Mouse (Mus musculus): ENCODE results near the gene Hint3. TPM values are rescaled to one million over a fixed set of nuclear protein-coding genes. Genes with fewer than 3 reads are reported as not detected.

Hint3 gene
- total RNA-seq, 2 experiments from 2014 or later: 44.8 to 45.7 TPM

DNA sequence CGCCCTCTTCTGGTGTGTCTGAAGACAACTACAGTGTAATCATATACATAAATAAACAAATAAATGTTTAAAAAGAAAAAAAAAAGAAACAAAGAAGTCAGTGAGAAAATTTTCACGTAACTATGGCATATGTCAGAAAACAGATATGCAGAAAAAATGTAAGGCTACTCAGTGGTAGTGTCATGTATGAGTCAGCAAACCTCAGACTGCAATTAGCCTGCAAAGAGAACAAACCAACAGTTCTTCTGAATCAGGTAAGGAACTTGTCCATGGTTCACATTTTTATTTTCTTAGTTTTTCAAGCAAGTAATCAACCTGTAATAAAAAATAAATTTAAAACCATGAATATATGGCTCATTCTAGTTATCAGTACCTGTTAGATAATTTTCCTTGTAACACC, 21.3 kb downstream of the Hint3 start:
- intact Hi-C loops (cut with DNase I): no loop called here
- no peak for DNase-seq (ENCODE audit: low spot score in 2 of 2)

DNA sequence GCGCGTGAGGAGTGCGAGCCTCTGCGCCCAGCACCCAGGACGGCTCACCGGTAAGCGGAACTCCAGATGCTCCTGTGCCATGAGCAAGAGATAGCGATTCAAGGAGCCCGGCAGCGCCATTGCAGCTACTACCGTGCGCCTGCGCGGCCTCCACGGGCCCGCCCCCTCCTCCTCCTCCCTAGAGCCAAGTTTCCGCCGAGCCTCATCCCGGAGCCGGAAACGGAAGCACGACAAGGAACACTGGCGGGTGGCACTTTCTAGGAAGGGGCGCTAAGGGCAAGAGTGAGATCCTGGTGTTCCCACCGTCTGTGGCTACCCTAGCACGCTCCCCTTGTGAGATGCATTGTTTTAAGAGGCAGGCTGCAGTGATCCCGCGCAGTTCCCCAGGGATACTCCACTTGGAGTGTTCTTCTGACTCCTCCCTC, 28.9 kb downstream of the Hint3 start, which contains the start of gene Trmt11:
Gene Trmt11, minus strand, starts transcription at position 208 of the 425 bp plus-strand sequence.
- intact Hi-C loops (cut with DNase I): no loop called here
- DNase-seq (ENCODE audit: low spot score in 2 of 2): peak; percentile 89 to 90

DNA sequence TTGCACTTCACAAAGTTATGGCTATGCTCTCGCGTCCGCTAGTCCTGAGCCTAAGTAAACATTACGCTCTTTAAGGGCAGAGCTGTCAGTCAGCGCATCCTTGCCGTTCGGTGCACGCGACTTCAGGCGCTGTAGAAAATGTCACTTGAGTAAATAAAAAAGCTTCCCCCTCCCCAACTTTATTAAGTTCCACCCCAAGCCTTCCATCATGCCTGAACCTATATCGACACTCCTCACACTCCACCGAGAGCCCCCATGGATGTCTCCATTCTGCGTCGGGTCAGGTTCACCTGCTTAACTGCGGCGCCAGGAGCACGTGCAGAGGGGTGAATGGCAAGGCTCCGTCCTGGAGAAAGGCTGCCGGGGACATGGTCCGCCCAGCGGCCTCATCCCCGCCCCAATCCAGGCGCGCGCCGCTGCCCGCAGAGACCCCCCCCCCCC, 29.3 kb downstream of the Hint3 start:
- DNase-seq (ENCODE audit: low spot score in 2 of 2): no peak
- intact Hi-C loops (cut with DNase I): no loop called here

DNA sequence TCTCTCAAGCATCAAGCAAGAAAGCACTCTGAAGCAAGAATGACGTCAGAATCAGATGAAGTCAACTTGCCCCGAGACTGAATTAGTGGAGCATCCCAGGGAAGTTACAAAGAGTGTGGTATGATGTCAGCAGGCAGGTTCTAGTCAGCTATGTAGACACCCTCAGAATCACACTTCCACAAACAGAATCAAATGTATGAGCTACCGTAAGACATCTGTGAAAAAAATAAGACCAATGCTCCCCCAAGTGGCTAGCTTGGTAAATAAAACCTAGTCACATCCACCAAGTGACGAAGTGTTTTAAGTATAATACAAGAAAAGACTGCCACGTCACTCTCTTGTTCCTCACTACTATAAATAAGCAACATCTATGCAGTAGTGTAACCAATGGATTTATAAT, 42.4 kb downstream of the Hint3 start:
- intact Hi-C loops (cut with DNase I): loop anchor here (10.0 kb wide), 1 partner anchor 1052 kb away; the partner anchor contains the start of gene Rspo3
- DNase-seq (ENCODE audit: low spot score in 2 of 2): no peak

DNA sequence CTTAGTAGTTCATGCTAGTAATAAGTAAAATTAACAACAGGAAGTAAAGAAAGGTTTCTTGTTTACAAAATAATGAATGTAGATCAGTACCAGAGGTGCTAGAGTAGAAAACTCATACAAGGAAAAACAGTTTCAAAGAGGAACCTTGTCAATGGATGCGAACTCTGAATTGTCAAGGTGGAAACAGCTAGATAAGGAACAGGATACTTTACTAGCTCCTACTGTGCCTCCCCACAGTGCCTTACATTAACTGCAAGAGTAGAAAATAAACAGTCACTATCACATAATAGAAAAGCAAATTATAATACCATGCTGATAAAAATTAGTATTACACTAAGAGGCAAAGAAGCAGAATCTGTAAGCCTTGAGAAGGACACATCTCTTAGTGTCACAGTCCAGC, 43.7 kb downstream of the Hint3 start:
- DNase-seq (ENCODE audit: low spot score in 2 of 2): no peak
- intact Hi-C loops (cut with DNase I): loop anchor here (10.0 kb wide), 1 partner anchor 1051 kb away; the partner anchor contains the start of gene Rspo3

DNA sequence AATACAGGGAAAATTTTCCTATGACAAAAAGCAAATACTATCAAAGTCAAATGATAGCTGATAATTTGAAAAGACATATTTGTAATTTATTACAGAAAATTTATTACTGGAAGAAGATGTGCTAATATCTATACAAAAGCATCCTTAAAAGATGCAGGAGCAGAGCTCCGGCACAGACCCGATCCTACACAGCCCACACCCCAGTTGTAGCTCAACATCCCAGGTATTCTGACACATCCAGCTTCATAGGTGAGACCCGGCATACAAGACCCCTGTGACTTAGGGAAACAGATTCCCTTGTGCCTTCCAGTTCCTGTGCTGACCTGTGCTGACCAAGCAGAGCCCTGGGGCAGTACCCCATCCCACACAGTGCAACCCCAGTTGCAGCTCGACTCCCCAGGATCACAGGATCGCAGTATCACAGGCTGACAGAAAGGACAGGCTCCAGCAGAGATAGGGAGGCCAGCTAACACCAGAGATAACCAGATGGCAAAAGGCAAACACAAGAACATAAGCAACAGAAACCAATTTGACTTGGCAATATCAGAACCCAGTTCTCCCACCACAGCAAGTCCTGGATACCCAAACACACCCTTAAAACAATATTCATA, 51.7 kb downstream of the Hint3 start:
- intact Hi-C loops (cut with DNase I): no loop called here
- DNase-seq (ENCODE audit: low spot score in 2 of 2): no peak

DNA sequence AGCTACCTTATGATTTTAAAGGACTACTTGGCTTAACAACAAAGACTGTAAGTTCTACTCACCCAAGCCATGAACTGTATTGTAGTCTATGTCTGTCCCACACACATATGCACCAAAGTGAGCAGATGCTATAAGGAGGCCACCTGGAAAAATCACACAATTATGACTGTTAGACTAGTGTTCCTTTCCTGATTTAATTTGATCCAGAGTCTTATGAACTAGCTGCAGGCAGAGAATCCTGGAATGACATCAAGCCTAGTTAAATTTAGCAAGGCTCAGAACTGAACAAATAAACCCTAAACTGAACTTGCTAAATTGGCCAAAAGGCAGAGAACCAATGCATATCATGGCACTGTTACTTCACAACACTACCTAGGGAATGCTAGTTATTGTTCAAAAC, 63.1 kb downstream of the Hint3 start:
- DNase-seq (ENCODE audit: low spot score in 2 of 2): no peak
- intact Hi-C loops (cut with DNase I): no loop called here

DNA sequence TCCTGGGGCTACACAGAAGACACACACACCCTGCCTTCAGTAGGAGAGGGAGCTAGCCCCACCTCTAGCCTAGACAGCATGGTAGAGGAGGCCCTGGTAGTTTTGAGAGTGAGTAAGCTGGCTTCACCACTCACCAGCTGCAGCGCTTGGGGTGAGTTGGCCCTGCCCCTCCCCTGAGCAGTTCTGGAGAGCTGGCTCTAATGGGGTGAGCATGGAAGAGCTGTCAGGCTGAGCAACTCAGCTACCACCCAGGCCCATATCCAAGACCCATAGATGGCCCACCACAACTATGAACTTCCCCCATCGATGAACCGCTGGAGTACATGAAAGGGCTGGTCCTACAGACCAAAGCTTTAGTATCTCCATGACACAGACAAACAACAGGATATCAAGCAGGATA, 64.8 kb downstream of the Hint3 start:
- intact Hi-C loops (cut with DNase I): no loop called here

More for the DNA sequence above, 64.8 kb downstream of the Hint3 start:
- DNase-seq (ENCODE audit: low spot score in 2 of 2): no peak

Other genes starting within 250 kb of the Hint3 start
- gene Trmt11, start 28.9 kb downstream of the Hint3 start, total RNA-seq (2021): 1 to 10 TPM; 8.0 to 8.4 TPM
- 100 to 1,000 TPM; 105 to 109 TPM for gene Ncoa7, start 173.7 kb upstream of the Hint3 start, total RNA-seq (2021)
- gene Hey2, start 213.2 kb upstream of the Hint3 start, total RNA-seq (2021): 1 to 10 TPM; 6.3 to 6.5 TPM